Mouse (Mus musculus): Measurements from ENCODE around the gene Spin2d.
"Not testable (repeated sequence)": the region's sequence is repeated elsewhere in the genome, so short reads cannot be mapped to it uniquely, and the experiment has no call there.

The Spin2d gene

GRCm38 (mm10) chrX:73176889-73177288 lies at the start of gene Spin2d:
Gene Spin2d (minus strand): TSS chrX:73176989.
- not testable (repeated sequence) for DNase-seq (ENCODE audit: low spot score)

DNA sequence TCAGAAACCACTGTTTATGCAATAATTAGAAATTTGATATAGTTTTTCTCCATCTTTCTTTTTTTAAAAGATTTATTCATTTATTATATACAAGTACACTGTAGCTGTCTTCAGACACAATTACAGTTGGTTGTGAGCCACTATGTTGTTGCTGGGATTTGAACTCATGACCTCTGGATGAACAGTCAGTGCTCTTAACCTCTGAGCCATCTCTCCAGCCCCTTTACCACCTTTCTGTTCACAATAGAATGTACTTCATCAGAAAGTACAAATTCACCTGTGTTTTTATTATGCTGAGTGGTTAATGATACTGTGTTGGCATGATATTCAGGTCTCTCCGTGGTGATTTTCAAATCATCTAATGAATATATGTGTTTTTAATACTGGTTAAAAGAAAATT lies 48.6 kb upstream of the Spin2d start:
- DNase-seq (ENCODE audit: low spot score), result no peak

DNA sequence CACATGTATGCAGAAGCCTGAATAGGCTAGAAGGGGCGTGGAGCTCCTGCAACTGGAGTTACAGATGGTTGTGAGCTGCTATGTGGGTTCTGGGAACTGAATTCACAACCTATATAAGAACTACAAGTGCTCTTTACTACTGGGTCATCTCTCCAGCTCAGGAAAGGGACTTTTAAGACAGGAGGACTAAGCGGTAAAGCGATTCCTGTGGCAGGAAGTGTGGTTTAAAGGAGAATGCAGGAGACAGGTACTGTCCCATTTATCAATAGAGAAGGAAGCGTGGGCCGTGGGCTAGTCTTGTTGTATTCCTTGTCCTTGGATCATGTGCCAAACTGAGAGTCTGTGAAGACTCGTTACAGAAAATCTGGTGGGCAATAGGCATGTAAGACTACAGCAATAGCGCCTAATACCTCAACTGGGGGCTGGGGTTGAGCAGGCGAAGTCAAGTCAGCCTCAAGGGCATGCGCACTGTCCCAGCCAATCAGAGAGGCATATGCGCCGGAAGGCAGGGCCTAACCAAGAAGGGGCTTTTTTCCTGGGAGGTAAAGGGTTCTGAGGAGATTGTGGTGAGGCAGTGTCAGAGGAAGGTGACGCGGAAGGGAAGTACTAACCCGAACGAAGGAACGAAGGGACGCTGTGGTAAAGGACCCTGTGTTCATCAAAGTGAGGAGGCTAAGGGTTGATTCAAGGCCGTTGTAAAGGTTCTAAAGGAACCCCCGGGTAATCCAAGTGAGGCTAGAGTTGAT lies 37.2 kb upstream of the Spin2d start, which contains the start of gene Xlr4b:
TSS of gene Xlr4b (plus strand) at position 515 of the 746 bp plus-strand sequence.
- peak; percentile 74 for DNase-seq (ENCODE audit: low spot score)

DNA sequence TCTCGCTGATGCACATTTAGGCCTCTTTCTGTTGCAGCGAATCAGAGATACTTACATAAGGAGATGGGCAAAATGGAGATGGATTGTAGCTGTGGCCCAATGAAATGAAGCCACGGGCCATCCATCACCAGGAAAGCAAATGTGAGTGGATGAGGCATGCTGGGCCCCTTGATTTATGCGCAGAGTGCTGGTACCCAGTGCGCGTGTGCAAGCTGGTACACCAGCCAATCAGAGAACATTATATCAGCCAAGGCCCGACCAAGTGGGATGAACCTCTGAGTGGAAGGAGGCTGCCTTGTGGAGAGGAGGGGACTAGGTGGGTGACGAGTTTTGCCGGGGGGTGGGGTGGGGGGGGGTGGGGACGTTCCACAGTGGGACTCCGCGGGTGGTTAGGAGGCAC lies 15.1 kb upstream of the Spin2d start, which contains the start of gene Xlr3b:
TSS of gene Xlr3b (plus strand) at position 274 of the 400 bp plus-strand sequence.
- DNase-seq (ENCODE audit: low spot score), result peak; percentile 45

DNA sequence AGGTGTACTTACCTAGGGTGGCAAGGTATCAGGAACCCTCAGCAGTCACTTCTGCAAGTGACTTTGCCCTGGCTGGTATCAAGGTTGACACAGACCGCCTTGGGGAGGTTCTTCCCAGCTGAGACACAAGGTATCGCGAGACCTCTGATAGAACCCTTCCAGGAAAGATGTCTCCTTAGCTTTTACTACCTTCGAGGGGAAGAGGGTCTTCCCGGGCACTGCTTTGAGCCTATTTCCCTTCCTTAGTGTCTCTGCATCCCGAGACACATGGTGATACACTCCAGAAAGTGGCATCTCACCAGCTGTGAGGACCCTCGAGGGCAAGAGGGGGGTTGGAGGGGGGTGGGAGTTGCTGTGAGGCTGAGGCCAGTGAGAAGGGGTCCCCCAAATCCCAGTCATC lies 27.4 kb downstream of the Spin2d start, which contains the start of gene DXBay18:
TSS of gene DXBay18 (minus strand) at position 101 of the 400 bp plus-strand sequence.
- not testable (repeated sequence) for DNase-seq (ENCODE audit: low spot score)

GRCm38 (mm10) chrX:73148496-73148895 lies 28.3 kb downstream of the Spin2d start, which contains the start of gene Xlr5b:
Gene Xlr5b (plus strand): TSS chrX:73148796.
- DNase-seq (ENCODE audit: low spot score), result not testable (repeated sequence)

- DNase-seq (ENCODE audit: low spot score), result not testable (repeated sequence)
These were observed 33.6 kb downstream of the Spin2d start for GRCm38 (mm10) chrX:73143218-73143618.

All from T-cell, adult 2 months (primary cell).